9 mouse cellular contexts compared by ENCODE assay signal in the genomic region with DNA sequence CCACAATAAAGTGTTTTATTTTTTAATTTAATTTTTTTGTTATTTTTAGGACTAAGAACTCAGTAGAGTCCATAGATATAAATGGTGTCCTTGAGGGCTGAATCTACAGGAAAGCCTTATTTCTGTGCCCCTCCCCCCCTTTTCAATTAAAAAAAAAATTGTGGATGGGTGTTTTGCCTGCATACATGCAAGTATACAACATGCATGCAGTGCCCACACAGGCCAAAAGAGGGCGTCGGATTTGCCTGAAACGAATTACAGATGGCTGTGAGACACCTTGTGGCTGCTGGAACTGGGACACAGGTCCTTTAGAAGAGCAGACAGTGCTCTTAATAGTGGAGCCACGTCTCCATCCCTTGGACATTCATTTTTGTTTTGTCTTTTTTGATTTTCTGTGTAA. TPM values are rescaled to one million over a fixed set of nuclear protein-coding genes. Genes with fewer than 3 reads are reported as not detected.
DNase-seq lines count a peak whose midpoint lies in the region; ATAC-seq and TF ChIP-seq lines count a peak whose summit lies in the region.
"Had no signal": no experiment of that assay in that cellular context is flagged by ENCODE, and none has a peak within 500 bp of the region (broad histone marks: within the 10 kb centered on the region; RNA-seq: fewer than 3 reads in every experiment).

No protein-coding gene starts in this region.

- H3K4me1 ChIP-seq in hindbrain, postnatal 0 days (ENCODE audit: insufficient read depth, low read length) = no peaks in the 10 kb centered on the region
- H3K4me1 ChIP-seq in hindbrain, embryonic 14.5 days (replicated peaks; ENCODE audit: control insufficient read depth, insufficient read depth, low read length) = no peaks in the 10 kb centered on the region
- H3K4me1 ChIP-seq in thymus, adult 2 months (replicated peaks; ENCODE audit: control insufficient read depth, insufficient read depth, low read length) = no peaks in the 10 kb centered on the region
- H3K4me1 ChIP-seq: limb, embryonic 12.5 days had no signal

- peak; percentile 32 for DNase-seq in hindbrain, postnatal 0 days (ENCODE audit: low spot score)
- no peak for DNase-seq in hindbrain, embryonic 14.5 days (ENCODE audit: low spot score)
- peak; percentile 42 for DNase-seq in 3T3-L1 (ENCODE audit: low read depth, low spot score)
- DNase-seq in MEL-GATA-1-ER (ENCODE audit: extremely low read depth, low read depth) = peak; percentile 10
- peak; percentile 62 for DNase-seq in induced T-regulatory cell, adult 2 months (ENCODE audit: low read depth)
- DNase-seq in thymus, adult 2 months = peak; percentile 56
- no peak for DNase-seq in frontal cortex, postnatal 10 days (ENCODE audit: low spot score in 2 of 2)
- DNase-seq in layer of hippocampus, postnatal 14 days (ENCODE audit: low spot score in 2 of 2) = no peak

- H3K36me3 ChIP-seq in hindbrain, postnatal 0 days (ENCODE audit: insufficient read depth, low read length) = no peaks in the 10 kb centered on the region
- no peaks in the 10 kb centered on the region for H3K36me3 ChIP-seq in hindbrain, embryonic 14.5 days (replicated peaks; ENCODE audit: control insufficient read depth, insufficient read depth)
- H3K36me3 ChIP-seq in thymus, adult 2 months (ENCODE audit: control insufficient read depth, insufficient read depth, low read length) = no peaks in the 10 kb centered on the region
- H3K36me3 ChIP-seq: limb, embryonic 12.5 days had no signal

- no peaks in the 10 kb centered on the region for H3K9me3 ChIP-seq in hindbrain, postnatal 0 days (ENCODE audit: low read length)
- no peaks in the 10 kb centered on the region for H3K9me3 ChIP-seq in hindbrain, embryonic 14.5 days (ENCODE audit: control insufficient read depth, low read length)
- H3K9me3 ChIP-seq: limb, embryonic 12.5 days had no signal

- no peak for ATAC-seq in hindbrain, postnatal 0 days
- no peak for ATAC-seq in hindbrain, embryonic 14.5 days (ENCODE audit: low FRiP score)

- no peak for TF ChIP-seq POLR2A in thymus, adult 2 months (IDR thresholded peaks at IDR 0.05; ENCODE audit: control insufficient read depth, extremely low read depth, insufficient read depth, low read length, poor library complexity)

- H3K4me2 ChIP-seq in hindbrain, postnatal 0 days (ENCODE audit: low read depth, low read length) = no peak overlapping the region
- H3K4me2 ChIP-seq in hindbrain, embryonic 14.5 days (replicated peaks) = no peak overlapping the region
- H3K4me2 ChIP-seq: limb, embryonic 12.5 days had no signal

- H3K27me3 ChIP-seq in hindbrain, postnatal 0 days (ENCODE audit: insufficient read depth, low read length) = no peaks in the 10 kb centered on the region
- no peaks in the 10 kb centered on the region for H3K27me3 ChIP-seq in hindbrain, embryonic 14.5 days (ENCODE audit: control insufficient read depth, insufficient read depth, low read length)
- H3K27me3 ChIP-seq in thymus, adult 2 months (ENCODE audit: control insufficient read depth, insufficient read depth, low read length) = no peaks in the 10 kb centered on the region
- H3K27me3 ChIP-seq: limb, embryonic 12.5 days had no signal

- 26% methylated on average over 4 of the region's 4 CpGs for WGBS in hindbrain, postnatal 0 days
- WGBS in hindbrain, embryonic 14.5 days = 35% methylated on average over 4 of the region's 4 CpGs
- 35% methylated on average over 4 of the region's 4 CpGs for WGBS in thymus, adult 2 months

- no peak overlapping the region for H3K4me3 ChIP-seq in hindbrain, postnatal 0 days (ENCODE audit: low read length)
- no peak overlapping the region for H3K4me3 ChIP-seq in hindbrain, embryonic 14.5 days (replicated peaks; ENCODE audit: low read length)
- H3K4me3 ChIP-seq in thymus, adult 2 months (ENCODE audit: control insufficient read depth, insufficient read depth, low read length) = no peak overlapping the region
- H3K4me3 ChIP-seq: limb, embryonic 12.5 days had no signal

- no peak overlapping the region for H3K9ac ChIP-seq in hindbrain, postnatal 0 days (replicated peaks; ENCODE audit: low read length)
- no peak overlapping the region for H3K9ac ChIP-seq in hindbrain, embryonic 14.5 days
- H3K9ac ChIP-seq: limb, embryonic 12.5 days had no signal

- peak; percentile 35; the same call in 1 of the 2 replicates for TF ChIP-seq CTCF in hindbrain, postnatal 0 days (IDR thresholded peaks at IDR 0.05; ENCODE audit: low read depth)
- no peak for TF ChIP-seq CTCF in thymus, adult 2 months (IDR thresholded peaks at IDR 0.05; ENCODE audit: borderline replicate concordance, control insufficient read depth, extremely low read depth, insufficient read depth, low read length, poor library complexity)

- H3K27ac ChIP-seq in hindbrain, postnatal 0 days = no peak overlapping the region
- no peak overlapping the region for H3K27ac ChIP-seq in hindbrain, embryonic 14.5 days
- no peak overlapping the region for H3K27ac ChIP-seq in thymus, adult 2 months (ENCODE audit: control insufficient read depth, insufficient read depth, low read length)
- H3K27ac ChIP-seq: limb, embryonic 12.5 days had no signal

RNA-seq across cellular contexts. Expression of gene 4933409G03Rik, which starts 9.9 kb away (rescaled TPM):
- not detected in 2 replicates for total RNA-seq in hindbrain, postnatal 0 days (2014; rRNA removed)
- not detected in 2 replicates for polyA plus RNA-seq in hindbrain, postnatal 0 days (2015; fragmentation: Nextera tagmentation; extraction: Ambion mirVana)
- polyA plus RNA-seq in hindbrain, embryonic 14.5 days (2014; fragmentation: Nextera tagmentation; extraction: Ambion mirVana) = not detected in 2 replicates
- not detected in 2 replicates for polyA plus RNA-seq in thymus, adult 2 months (2012; rRNA removed)
- total RNA-seq in layer of hippocampus, postnatal 14 days (2021) = not detected
- polyA plus RNA-seq: limb, embryonic 12.5 days had no signal

Comparison
In these comparisons a context has a peak if more than half of its experiments do, and no peak if none do; other contexts are left out.
1. DNase-seq: peak in hindbrain, postnatal 0 days (single experiment), 3T3-L1 (single experiment), MEL-GATA-1-ER (single experiment), induced T-regulatory cell, adult 2 months (single experiment) and thymus, adult 2 months (single experiment); none in hindbrain, embryonic 14.5 days (single experiment), frontal cortex, postnatal 10 days (0 of 2) and layer of hippocampus, postnatal 14 days (0 of 2).